Mouse (Mus musculus) embryonic facial prominence, embryonic 14.5 days (tissue): ENCODE results near the gene Tns1. TPM values are rescaled to one million over a fixed set of nuclear protein-coding genes. Genes with fewer than 3 reads are reported as not detected.

Experiments
- ATAC-seq: fragments of 200-750 bp; cut with Nextera tagmentation; 2 replicates; pipeline ENCODE4 v1.8.0; 2017; ENCODE audit warnings: low read depth, moderate number of reproducible peaks, moderate TSS enrichment
- DNase-seq: peaks from one replicate; pipeline ENCODE4 v3.0.0-alpha.2; 2015; ENCODE audit warnings: low spot score
- H3K27ac ChIP-seq: fragments of 300-500 bp; sonication (generic); replicated peaks from 2 replicates; pipeline ENCODE4 v1.5.1; 2014; ENCODE audit warnings: low read depth, mild to moderate bottlenecking, low read length, moderate library complexity
- H3K27me3 ChIP-seq: fragments of 300-500 bp; sonication (generic); replicated peaks from 2 replicates; pipeline ENCODE4 v1.6.1; 2014; ENCODE audit warnings: low read length; ENCODE audit not compliant: control insufficient read depth, insufficient read depth
- H3K36me3 ChIP-seq: fragments of 300-500 bp; sonication (generic); 2 replicates; pipeline ENCODE4 v1.6.1; 2014; ENCODE audit warnings: low read length, mixed read lengths; ENCODE audit not compliant: control insufficient read depth, insufficient read depth
- H3K4me1 ChIP-seq: fragments of 300-500 bp; sonication (generic); 2 replicates; pipeline ENCODE4 v1.6.1; 2014; ENCODE audit warnings: antibody characterized with exemption, low read length; ENCODE audit not compliant: control insufficient read depth, insufficient read depth
- H3K4me2 ChIP-seq: fragments of 300-500 bp; sonication (generic); 2 replicates; pipeline ENCODE4 v1.6.1; 2014; ENCODE audit warnings: low read depth, mild to moderate bottlenecking, low read length, moderate library complexity, mixed read lengths
- H3K4me3 ChIP-seq: fragments of 300-500 bp; sonication (generic); 2 replicates; pipeline ENCODE4 v1.5.1; 2014; ENCODE audit warnings: low read depth, mild to moderate bottlenecking, low read length
- H3K9ac ChIP-seq: fragments of 300-500 bp; sonication (generic); 2 replicates; pipeline ENCODE4 v1.6.1; 2014; ENCODE audit warnings: low read depth, mild to moderate bottlenecking, low read length, moderate library complexity, mixed read lengths
- H3K9me3 ChIP-seq: fragments of 300-500 bp; sonication (generic); 2 replicates; pipeline ENCODE4 v1.6.1; 2016; ENCODE audit warnings: low read length; ENCODE audit not compliant: control insufficient read depth
- WGBS: fragments of 180-500 bp; shearing (Covaris S2); extraction: QIAGEN DNeasy Blood & Tissue Kit; methylation state at CpG from one replicate; pipeline ENCODE4 v1.1.7; 2014; 5-methylcytosine and 5-hydroxymethylcytosine counted together
- polyA plus RNA-seq: library from polyadenylated mRNA; unstranded; fragments of >200 nt; fragmentation: Nextera tagmentation; extraction: Ambion mirVana; gene quantifications from 2 replicates; pipeline ENCODE4 v1.2.1, GENCODE M21; 2014

Gene Tns1
- polyA plus RNA-seq, 1 experiment from 2014 or later: 58.5 TPM

- Histone ChIP-seq H3K4me2 (no peak overlapping the region), H3K9ac (no peak overlapping the region), H3K27me3 (no peaks in the 10 kb centered on the region), H3K4me3 (no peak overlapping the region), H3K9me3 (no peaks in the 10 kb centered on the region), H3K27ac (no peak overlapping the region), H3K4me1 (peaks cover 49% of the 10 kb centered on the region), H3K36me3 (no peaks in the 10 kb centered on the region)
- ATAC-seq: no peak
- no peak for DNase-seq
Observed at GRCm38 (mm10) chr1:74034211-74034610, 90.0 kb downstream of the Tns1 start.

DNA sequence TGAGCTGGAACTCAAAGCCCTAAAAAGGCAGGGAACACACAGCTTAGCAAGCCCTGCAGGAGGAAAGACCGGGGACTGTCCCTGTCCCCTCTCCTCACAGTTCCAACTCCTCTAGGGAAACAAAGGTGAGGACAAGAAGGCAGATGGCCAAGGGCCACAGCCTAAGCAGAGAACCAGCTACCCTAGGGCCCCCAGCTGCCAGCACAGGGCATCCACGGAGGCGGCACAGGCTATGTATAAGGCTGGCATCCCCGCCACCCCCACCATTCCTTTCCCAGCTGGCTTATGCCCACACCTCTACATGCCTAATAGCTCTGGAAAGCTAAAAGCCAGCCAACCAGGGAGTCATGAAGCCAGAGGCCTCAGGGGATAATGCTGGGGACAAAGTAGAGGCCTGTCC is 90.8 kb downstream of the Tns1 start:
- no peak overlapping the region for H3K9ac ChIP-seq
- no peaks in the 10 kb centered on the region for H3K27me3 ChIP-seq
- H3K4me2 ChIP-seq: no peak overlapping the region
- ATAC-seq (no peak), DNase-seq (no peak)
- no peaks in the 10 kb centered on the region for H3K36me3 ChIP-seq
- H3K27ac ChIP-seq: no peak overlapping the region
- H3K4me1 ChIP-seq: peaks cover 57% of the 10 kb centered on the region
- H3K4me3 ChIP-seq: no peak overlapping the region
- H3K9me3 ChIP-seq: no peaks in the 10 kb centered on the region
- 76% methylated on average over 4 of the region's 4 CpGs for WGBS

DNA sequence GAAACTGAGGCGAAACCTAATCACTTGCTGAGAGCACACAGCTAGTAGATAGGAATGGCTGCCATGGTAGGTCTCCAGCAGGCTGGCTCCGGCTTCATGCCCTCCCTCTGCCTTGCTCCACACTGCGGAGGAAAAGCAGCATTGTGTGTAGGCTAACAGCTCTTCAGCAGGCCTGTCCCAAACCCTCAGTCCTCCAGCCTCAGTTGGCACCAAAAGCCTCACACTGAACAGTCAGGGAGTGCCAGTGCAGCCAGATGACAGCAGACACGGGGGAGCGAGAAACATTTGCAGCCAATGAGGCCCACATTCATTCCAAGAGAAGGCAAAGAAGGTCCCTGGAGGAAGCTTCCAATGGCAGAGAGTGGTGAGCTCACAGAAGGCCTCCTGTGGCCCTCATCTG is 91.3 kb downstream of the Tns1 start:
- H3K4me2 ChIP-seq: no peak overlapping the region
- ATAC-seq (no peak), DNase-seq (no peak)
- no peak overlapping the region for H3K4me3 ChIP-seq
- WGBS: 71% methylated on average over 5 of the region's 5 CpGs
- no peaks in the 10 kb centered on the region for H3K27me3 ChIP-seq
- no peaks in the 10 kb centered on the region for H3K9me3 ChIP-seq
- H3K27ac ChIP-seq: no peak overlapping the region
- H3K36me3 ChIP-seq: no peaks in the 10 kb centered on the region
- H3K4me1 ChIP-seq: peaks cover 61% of the 10 kb centered on the region
- no peak overlapping the region for H3K9ac ChIP-seq

DNA sequence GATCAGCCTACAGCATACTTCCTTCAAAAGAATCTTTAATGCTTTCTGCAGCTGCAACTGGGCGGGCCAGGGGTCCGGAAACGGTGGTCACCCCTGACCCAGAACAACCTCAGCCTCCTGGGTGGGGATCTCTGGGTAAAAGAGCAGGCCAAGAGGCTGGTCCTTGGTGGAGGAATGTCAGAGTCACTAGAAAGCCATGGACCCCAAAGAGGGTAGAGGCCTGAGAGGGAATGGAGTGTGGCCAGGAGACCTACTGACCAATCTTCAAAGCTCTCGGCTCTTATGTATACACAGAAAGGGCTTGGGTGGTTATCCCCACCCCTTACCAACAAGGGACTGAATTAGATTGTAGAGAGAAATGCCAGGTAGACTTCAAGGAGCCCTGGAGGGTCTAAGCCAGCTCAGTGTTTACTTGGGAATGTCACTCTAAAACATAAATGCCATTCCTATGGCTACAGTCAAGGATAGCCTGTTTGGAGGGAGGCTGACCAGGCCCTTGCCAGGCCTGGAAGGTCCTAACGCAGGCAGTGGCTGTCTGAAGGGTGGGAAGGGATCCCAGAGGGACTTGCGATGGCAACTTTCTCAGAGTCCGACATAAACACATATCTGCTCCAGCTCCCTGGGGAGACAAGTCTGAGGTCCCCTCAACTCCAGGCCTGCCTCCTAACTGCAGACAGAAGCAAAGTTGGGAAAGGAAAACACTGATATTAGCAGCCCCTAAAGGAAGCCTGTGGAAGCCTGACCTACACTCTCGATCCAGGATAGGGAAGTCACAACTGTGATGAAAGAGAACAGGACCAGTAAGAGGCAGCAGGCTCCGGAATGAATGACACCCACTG is 92.3 kb downstream of the Tns1 start:
- no peak for ATAC-seq
- no peaks in the 10 kb centered on the region for H3K36me3 ChIP-seq
- peaks cover 67% of the 10 kb centered on the region for H3K4me1 ChIP-seq
- H3K27me3 ChIP-seq: no peaks in the 10 kb centered on the region
- 69% methylated on average over 9 of the region's 9 CpGs for WGBS
- DNase-seq: no peak
- H3K4me2 ChIP-seq: no peak overlapping the region
- peak overlapping the region; percentile 70 for H3K27ac ChIP-seq
- no peak overlapping the region for H3K4me3 ChIP-seq
- H3K9ac ChIP-seq: no peak overlapping the region
- H3K9me3 ChIP-seq: no peaks in the 10 kb centered on the region

DNA sequence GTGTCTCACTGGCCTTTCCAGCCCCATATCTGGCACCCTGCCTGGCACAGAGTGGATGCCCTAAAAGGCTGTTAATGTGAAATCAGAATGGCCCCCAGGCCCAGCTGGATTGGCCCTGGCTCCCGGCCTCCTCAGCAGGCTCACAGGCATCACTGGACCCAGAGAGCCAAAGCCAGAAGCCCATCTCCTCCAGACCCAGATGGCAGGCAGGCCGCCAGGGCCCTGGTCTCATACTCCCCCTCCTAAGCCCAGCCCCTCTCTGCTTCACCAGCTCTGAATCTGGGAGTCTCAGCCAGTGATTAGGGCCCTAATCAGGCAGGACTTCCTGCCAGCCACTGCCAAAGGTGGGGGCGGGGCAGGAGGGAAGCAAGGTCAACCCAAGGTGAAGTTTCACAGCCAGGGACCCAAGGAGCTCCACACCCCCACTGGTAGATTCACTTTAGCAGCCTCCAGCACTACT is 93.3 kb downstream of the Tns1 start:
- Histone ChIP-seq H3K4me1 (peaks cover 67% of the 10 kb centered on the region), H3K27me3 (no peaks in the 10 kb centered on the region), H3K4me2 (no peak overlapping the region), H3K4me3 (no peak overlapping the region), H3K36me3 (no peaks in the 10 kb centered on the region), H3K9me3 (no peaks in the 10 kb centered on the region), H3K27ac (peak overlapping the region; percentile 70; the same call in 1 of the 2 replicates), H3K9ac (no peak overlapping the region)
- WGBS: 16% methylated on average over 3 of the region's 3 CpGs
- DNase-seq: peak; percentile 70
- ATAC-seq: peak; percentile 71

GRCm38 (mm10) chr1:74030285-74030684 is 94.0 kb downstream of the Tns1 start:
- Histone ChIP-seq H3K4me3 (no peak overlapping the region), H3K9me3 (no peaks in the 10 kb centered on the region), H3K27ac (0 out of 2 replicates have a peak overlapping the region, but pooled peaks have one; percentile 70), H3K4me1 (peaks cover 69% of the 10 kb centered on the region), H3K36me3 (no peaks in the 10 kb centered on the region), H3K4me2 (no peak overlapping the region), H3K9ac (0 out of 2 replicates have a peak overlapping the region, but pooled peaks have one; percentile 22), H3K27me3 (no peaks in the 10 kb centered on the region)
- ATAC-seq (no peak), DNase-seq (no peak)
- 78% methylated on average over 1 of the region's 1 CpGs for WGBS

DNA sequence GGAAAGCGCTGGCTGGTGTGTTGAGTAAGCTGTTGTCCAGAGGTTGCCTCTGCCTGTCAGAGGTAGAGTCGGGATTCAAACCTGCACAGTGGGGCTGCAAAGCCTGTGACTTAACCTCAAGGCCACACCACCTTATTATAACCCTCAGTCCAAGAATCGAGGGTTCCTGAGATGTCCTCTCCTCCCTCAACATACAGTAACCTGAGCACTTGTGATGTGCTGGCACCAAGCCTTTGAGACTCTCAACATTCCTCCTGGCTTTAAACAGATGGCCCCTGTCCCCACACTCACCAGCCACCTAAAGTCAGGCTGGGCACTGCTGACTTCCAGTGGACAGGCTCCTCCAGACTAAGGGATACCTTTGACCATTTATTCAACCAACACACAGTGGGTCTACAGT is 94.6 kb downstream of the Tns1 start:
- Histone ChIP-seq H3K36me3 (no peaks in the 10 kb centered on the region), H3K4me2 (no peak overlapping the region), H3K9me3 (no peaks in the 10 kb centered on the region), H3K27me3 (no peaks in the 10 kb centered on the region), H3K27ac (no peak overlapping the region), H3K4me1 (peaks cover 74% of the 10 kb centered on the region), H3K9ac (0 out of 2 replicates have a peak overlapping the region, but pooled peaks have one; percentile 7), H3K4me3 (no peak overlapping the region)
- ATAC-seq: no peak
- no peak for DNase-seq
- WGBS: 63% methylated on average over 3 of the region's 3 CpGs

DNA sequence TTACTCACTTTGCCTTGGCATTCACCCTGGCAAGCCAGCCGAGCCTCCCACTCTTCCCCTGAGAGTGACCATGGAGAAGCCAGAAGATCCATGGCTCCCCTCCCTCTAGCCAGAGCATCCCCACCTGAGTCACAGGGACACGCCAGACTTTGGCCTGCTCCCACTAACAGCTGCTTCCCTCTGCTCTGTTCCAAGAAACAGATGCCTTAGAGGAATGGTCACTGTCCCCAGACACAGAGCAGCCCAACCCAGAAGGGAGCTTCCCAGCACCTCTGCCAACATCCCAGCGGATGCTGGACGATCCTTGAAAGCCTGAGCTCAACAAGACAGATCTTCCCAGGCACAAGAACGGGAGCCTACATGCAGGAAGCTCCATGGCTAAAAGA is 95.4 kb downstream of the Tns1 start:
- Histone ChIP-seq H3K9ac (no peak overlapping the region), H3K9me3 (no peaks in the 10 kb centered on the region), H3K27ac (no peak overlapping the region), H3K36me3 (no peaks in the 10 kb centered on the region), H3K27me3 (no peaks in the 10 kb centered on the region), H3K4me3 (no peak overlapping the region), H3K4me1 (peaks cover 71% of the 10 kb centered on the region), H3K4me2 (no peak overlapping the region)
- WGBS: 69% methylated on average over 5 of the region's 5 CpGs
- no peak for DNase-seq
- no peak for ATAC-seq
